Mouse (Mus musculus) limb, embryonic 12.5 days (tissue): ENCODE data around the gene Rnf24. TPM values are rescaled to one million over a fixed set of nuclear protein-coding genes. Genes with fewer than 3 reads are reported as not detected.

ENCODE experiments used
- microRNA-seq: library from miRNA; unstranded; fragments of <30 nt; microRNA quantifications from one replicate; pipeline ENCODE4, GENCODE M21; 2017
- polyA plus RNA-seq: library from polyadenylated mRNA; unstranded; fragments of >200 nt; fragmentation: Nextera tagmentation; extraction: Ambion mirVana; gene quantifications from 2 replicates; pipeline ENCODE4 v1.2.1, GENCODE M21; 2016

Rnf24 gene
- polyA plus RNA-seq, 1 experiment from 2014 or later: 10.4 TPM

Small RNA genes lying within 50 kb of the gene (microRNA-seq; reads per million reads assigned to microRNA genes)
- 107 reads per million, percentile 53 among the genes with 10 or more reads in this experiment for gene Mir103-2

Other genes starting within 250 kb of the Rnf24 start
- 20.7 and 21.2 TPM in 2 replicates for gene Hspa12b, start 225.6 kb downstream of the Rnf24 start, polyA plus RNA-seq
- gene Gm11037, start 219.4 kb downstream of the Rnf24 start, polyA plus RNA-seq: not detected in 2 replicates
- gene 1700037H04Rik, start 192.8 kb downstream of the Rnf24 start, polyA plus RNA-seq: 58.2 and 62.2 TPM in 2 replicates
- 11.8 and 14.9 TPM in 2 replicates for gene Cenpb, start 172.8 kb downstream of the Rnf24 start, polyA plus RNA-seq
- 55.4 and 55.5 TPM in 2 replicates for gene Cdc25b, start 165.9 kb downstream of the Rnf24 start, polyA plus RNA-seq
- 4.5 and 5.5 TPM in 2 replicates for gene Spef1, start 165.6 kb downstream of the Rnf24 start, polyA plus RNA-seq
- 23.3 and 26.7 TPM in 2 replicates for gene Ap5s1, start 145.8 kb downstream of the Rnf24 start, polyA plus RNA-seq
- gene Mavs, start 118.8 kb downstream of the Rnf24 start, polyA plus RNA-seq: 17.2 and 17.9 TPM in 2 replicates
- 59.7 and 65.6 TPM in 2 replicates for gene Pank2, start 90.4 kb downstream of the Rnf24 start, polyA plus RNA-seq
- 85.5 and 96.5 TPM in 2 replicates for gene Smox, start 138.6 kb upstream of the Rnf24 start, polyA plus RNA-seq
- 0.18 TPM in 1 of 2 replicates, not detected in the other for gene Adra1d, start 209.4 kb upstream of the Rnf24 start, polyA plus RNA-seq